Mouse (Mus musculus) MEL (cell line): Measurements from ENCODE around the gene Epo.

ENCODE experiments used
- CTCF ChIP-seq, 3 experiments: IDR thresholded peaks in 2 of 3; conservative IDR thresholded peaks in 1 of 3; 2 replicates each; pipeline ENCODE4 v1.5.1; 2011 to 2012; ENCODE audit warnings: low read length in 3 of 3, low read depth in 2 of 3, mild to moderate bottlenecking in 2 of 3, improper control_type of control experiment in 1 of 3, inconsistent platforms in 1 of 3, mixed read lengths in 1 of 3, moderate library complexity in 1 of 3; ENCODE audit not compliant: control insufficient read depth in 1 of 3, insufficient read depth in 1 of 3, poor library complexity in 1 of 3, severe bottlenecking in 1 of 3
- ETS1 ChIP-seq: IDR thresholded peaks from 2 replicates; pipeline ENCODE4 v1.6.1; 2012; ENCODE audit warnings: low read depth, mild to moderate bottlenecking, inconsistent platforms, low read length, improper control_type of control experiment, moderate library complexity
- GATA1 ChIP-seq: IDR thresholded peaks from 2 replicates; pipeline ENCODE4 v1.6.1; 2011; ENCODE audit warnings: low read depth, low read length, improper control_type of control experiment
- HCFC1 ChIP-seq: IDR thresholded peaks from 2 replicates; pipeline ENCODE4 v1.6.1; 2012; ENCODE audit warnings: low read depth, mild to moderate bottlenecking, inconsistent platforms, low read length, improper control_type of control experiment, moderate library complexity
- MAFK ChIP-seq: IDR thresholded peaks from 2 replicates; pipeline ENCODE4 v1.6.1; 2011; ENCODE audit warnings: low read depth, mild to moderate bottlenecking, low read length, improper control_type of control experiment, borderline replicate concordance
- POLR2A ChIP-seq, 2 experiments: IDR thresholded peaks; 2 replicates each; pipeline ENCODE4 v1.6.1; 2011 to 2012; ENCODE audit warnings: low read length in 2 of 2, mild to moderate bottlenecking in 2 of 2, control low read depth in 1 of 2, improper control_type of control experiment in 1 of 2, low read depth in 1 of 2, moderate library complexity in 1 of 2; ENCODE audit not compliant: control insufficient read depth in 1 of 2, insufficient read depth in 1 of 2, poor library complexity in 1 of 2
- RAD21 ChIP-seq: IDR thresholded peaks from 2 replicates; pipeline ENCODE4 v1.6.1; 2011; ENCODE audit warnings: mild to moderate bottlenecking, low read depth, low read length, improper control_type of control experiment
- SMC3 ChIP-seq: IDR thresholded peaks from 2 replicates; pipeline ENCODE4 v1.6.1; 2011; ENCODE audit warnings: low read depth, low read length, improper control_type of control experiment
- ZKSCAN1 ChIP-seq: IDR thresholded peaks from 2 replicates; pipeline ENCODE4 v1.6.1; 2012; ENCODE audit warnings: low read depth, mild to moderate bottlenecking, inconsistent platforms, low read length, improper control_type of control experiment, moderate library complexity
- ZNF384 ChIP-seq: IDR thresholded peaks from 2 replicates; pipeline ENCODE4 v1.6.1; 2012; ENCODE audit warnings: low read depth, mild to moderate bottlenecking, inconsistent platforms, low read length, improper control_type of control experiment

DNA sequence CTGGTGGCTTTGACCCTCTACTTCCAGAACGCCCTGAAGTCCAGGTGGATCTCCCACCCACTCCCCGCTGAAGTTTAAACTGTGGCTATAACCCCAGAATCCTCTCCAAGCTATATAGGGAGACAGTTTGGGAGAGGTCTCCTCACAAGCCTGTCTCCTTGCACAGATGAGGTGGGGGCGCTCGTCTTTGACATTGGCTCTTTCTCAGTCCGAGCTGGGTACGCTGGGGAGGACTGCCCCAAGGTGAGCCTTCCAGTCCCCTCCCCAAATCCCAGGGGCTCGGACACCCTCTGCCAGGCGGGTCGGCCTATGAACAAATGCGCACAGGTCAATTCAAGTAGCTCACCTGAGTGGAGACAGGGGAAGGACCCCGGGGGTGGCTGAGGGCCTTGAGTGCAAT, 20.9 kb upstream of the Epo start:
- TF ChIP-seq RAD21, result no peak
- no peak for TF ChIP-seq ZKSCAN1
- TF ChIP-seq MAFK, result no peak
- no peak for TF ChIP-seq SMC3
- no peak for TF ChIP-seq CTCF (IDR thresholded peaks at IDR 0.05 in 2 of 3, conservative IDR thresholded peaks at IDR 0.05 in 1 of 3; ENCODE audit: control insufficient read depth in 1 of 3, insufficient read depth in 1 of 3, low read depth in 2 of 3, low read length in 3 of 3, poor library complexity in 1 of 3, severe bottlenecking in 1 of 3)
- no peak for TF ChIP-seq GATA1
- TF ChIP-seq ZNF384, result no peak
- no peak for TF ChIP-seq HCFC1
- no peak for TF ChIP-seq POLR2A (IDR thresholded peaks at IDR 0.05; ENCODE audit: control insufficient read depth in 1 of 2, insufficient read depth in 1 of 2, low read depth in 1 of 2, low read length in 2 of 2, poor library complexity in 1 of 2)
- no peak for TF ChIP-seq ETS1
